Mouse (Mus musculus): ENCODE measurements around the gene Fign. TPM values are rescaled to one million over a fixed set of nuclear protein-coding genes. Genes with fewer than 3 reads are reported as not detected.

The Fign gene
- polyA plus RNA-seq, 1 experiment from 2014 or later = 6.1 TPM

GRCm38 (mm10) chr2:64035393-64035792, 62.4 kb downstream of the Fign start:
- H3K27ac ChIP-seq (replicated peaks) = no peak overlapping the region
- H3K36me3 ChIP-seq = no peaks in the 10 kb centered on the region
- H3K9me3 ChIP-seq = no peaks in the 10 kb centered on the region
- H3K27me3 ChIP-seq = no peaks in the 10 kb centered on the region
- H3K9ac ChIP-seq (replicated peaks) = no peak overlapping the region
- no peak overlapping the region for H3K4me2 ChIP-seq (replicated peaks)
- H3K4me1 ChIP-seq = 0 out of 2 replicates have a peak, but pooled peaks cover 3% of the 10 kb centered on the region
- 55% methylated on average over 3 of the region's 3 CpGs for WGBS
- H3K4me3 ChIP-seq = no peak overlapping the region
- ATAC-seq (replicated peaks) = no peak

GRCm38 (mm10) chr2:64033871-64034270, 64.0 kb downstream of the Fign start:
- ATAC-seq (replicated peaks) = no peak
- Histone ChIP-seq H3K4me1 (0 out of 2 replicates have a peak, but pooled peaks cover 3% of the 10 kb centered on the region), H3K9ac (replicated peaks) (no peak overlapping the region), H3K27ac (replicated peaks) (no peak overlapping the region), H3K4me3 (no peak overlapping the region), H3K36me3 (no peaks in the 10 kb centered on the region), H3K9me3 (no peaks in the 10 kb centered on the region), H3K27me3 (no peaks in the 10 kb centered on the region), H3K4me2 (replicated peaks) (no peak overlapping the region)
- WGBS = 57% methylated on average over 3 of the region's 3 CpGs

- no peak for ATAC-seq (replicated peaks)
- Histone ChIP-seq H3K36me3 (no peaks in the 10 kb centered on the region), H3K4me2 (replicated peaks) (no peak overlapping the region), H3K4me1 (no peaks in the 10 kb centered on the region), H3K27ac (replicated peaks) (no peak overlapping the region), H3K27me3 (no peaks in the 10 kb centered on the region), H3K4me3 (no peak overlapping the region), H3K9me3 (no peaks in the 10 kb centered on the region), H3K9ac (replicated peaks) (no peak overlapping the region)
- 76% methylated on average over 4 of the region's 4 CpGs for WGBS
Observed at GRCm38 (mm10) chr2:64025961-64026360, 71.9 kb downstream of the Fign start.

- peak; percentile 64 for ATAC-seq (replicated peaks)
- Histone ChIP-seq H3K4me1 (no peaks in the 10 kb centered on the region), H3K36me3 (no peaks in the 10 kb centered on the region), H3K9ac (replicated peaks) (no peak overlapping the region), H3K4me2 (replicated peaks) (no peak overlapping the region), H3K27me3 (no peaks in the 10 kb centered on the region), H3K27ac (replicated peaks) (no peak overlapping the region), H3K9me3 (no peaks in the 10 kb centered on the region), H3K4me3 (no peak overlapping the region)
- WGBS = 43% methylated on average over 7 of the region's 7 CpGs
Observed at GRCm38 (mm10) chr2:63994304-63995023, 103.4 kb downstream of the Fign start.

- no peak for ATAC-seq (replicated peaks)
- WGBS = 92% methylated on average over 2 of the region's 2 CpGs
Observed at GRCm38 (mm10) chr2:63985426-63985825, 112.4 kb downstream of the Fign start.

GRCm38 (mm10) chr2:63982351-63982751, 115.5 kb downstream of the Fign start:
- Histone ChIP-seq H3K4me2 (replicated peaks) (no peak overlapping the region), H3K27ac (replicated peaks) (no peak overlapping the region), H3K9me3 (no peaks in the 10 kb centered on the region), H3K9ac (replicated peaks) (no peak overlapping the region), H3K27me3 (peaks cover 35% of the 10 kb centered on the region), H3K36me3 (no peaks in the 10 kb centered on the region), H3K4me3 (no peak overlapping the region), H3K4me1 (peaks cover 20% of the 10 kb centered on the region)
- 8% methylated on average over 4 of the region's 4 CpGs for WGBS
- ATAC-seq (replicated peaks) = peak; percentile 83

More at GRCm38 (mm10) chr2:63985426-63985825, 112.4 kb downstream of the Fign start:
- Histone ChIP-seq H3K36me3 (no peaks in the 10 kb centered on the region), H3K27ac (replicated peaks) (no peak overlapping the region), H3K4me2 (replicated peaks) (no peak overlapping the region), H3K4me3 (no peak overlapping the region), H3K9me3 (no peaks in the 10 kb centered on the region), H3K9ac (replicated peaks) (no peak overlapping the region), H3K4me1 (peaks cover 20% of the 10 kb centered on the region), H3K27me3 (peaks cover 16% of the 10 kb centered on the region)

- 44% methylated on average over 7 of the region's 7 CpGs for WGBS
- Histone ChIP-seq H3K27me3 (peaks cover 39% of the 10 kb centered on the region), H3K27ac (replicated peaks) (no peak overlapping the region), H3K36me3 (no peaks in the 10 kb centered on the region), H3K4me3 (no peak overlapping the region), H3K9ac (replicated peaks) (no peak overlapping the region), H3K4me2 (replicated peaks) (no peak overlapping the region), H3K4me1 (peaks cover 20% of the 10 kb centered on the region), H3K9me3 (no peaks in the 10 kb centered on the region)
- no peak for ATAC-seq (replicated peaks)
Observed at GRCm38 (mm10) chr2:63981449-63981848, 116.4 kb downstream of the Fign start.

- no peaks in the 10 kb centered on the region for H3K9me3 ChIP-seq
- H3K4me1 ChIP-seq = peaks cover 27% of the 10 kb centered on the region
- H3K4me2 ChIP-seq (replicated peaks) = no peak overlapping the region
- 0 out of 2 replicates have a peak, but pooled peaks cover 7% of the 10 kb centered on the region for H3K27me3 ChIP-seq
- no peak overlapping the region for H3K4me3 ChIP-seq
- H3K9ac ChIP-seq (replicated peaks) = no peak overlapping the region
- no peaks in the 10 kb centered on the region for H3K36me3 ChIP-seq
- 0 out of 2 replicates have a peak, but pooled peaks have one; percentile 33 for ATAC-seq (replicated peaks)
- no peak overlapping the region for H3K27ac ChIP-seq (replicated peaks)
- 49% methylated on average over 4 of the region's 4 CpGs for WGBS
Observed at GRCm38 (mm10) chr2:63969633-63970032, 128.2 kb downstream of the Fign start.

GRCm38 (mm10) chr2:63931041-63931440, 166.8 kb downstream of the Fign start:
- H3K4me3 ChIP-seq = no peak overlapping the region
- 92% methylated on average over 2 of the region's 2 CpGs for WGBS
- H3K27ac ChIP-seq (replicated peaks) = no peak overlapping the region
- H3K4me2 ChIP-seq (replicated peaks) = no peak overlapping the region
- H3K9ac ChIP-seq (replicated peaks) = no peak overlapping the region
- H3K9me3 ChIP-seq = no peaks in the 10 kb centered on the region
- no peak for ATAC-seq (replicated peaks)
- H3K4me1 ChIP-seq = no peaks in the 10 kb centered on the region
- no peaks in the 10 kb centered on the region for H3K36me3 ChIP-seq
- no peaks in the 10 kb centered on the region for H3K27me3 ChIP-seq

GRCm38 (mm10) chr2:63926481-63927097, 171.2 kb downstream of the Fign start:
- Histone ChIP-seq H3K4me3 (no peak overlapping the region), H3K4me1 (no peaks in the 10 kb centered on the region), H3K27ac (replicated peaks) (no peak overlapping the region), H3K9ac (replicated peaks) (no peak overlapping the region), H3K4me2 (replicated peaks) (no peak overlapping the region), H3K27me3 (no peaks in the 10 kb centered on the region), H3K36me3 (no peaks in the 10 kb centered on the region), H3K9me3 (no peaks in the 10 kb centered on the region)
- no peak for ATAC-seq (replicated peaks)
- 8% methylated on average over 4 of the region's 4 CpGs for WGBS

- ATAC-seq (replicated peaks) = no peak
- WGBS = 81% methylated on average over 4 of the region's 4 CpGs
- Histone ChIP-seq H3K27me3 (no peaks in the 10 kb centered on the region), H3K27ac (replicated peaks) (no peak overlapping the region), H3K4me1 (no peaks in the 10 kb centered on the region), H3K36me3 (no peaks in the 10 kb centered on the region), H3K9ac (replicated peaks) (no peak overlapping the region), H3K4me2 (replicated peaks) (no peak overlapping the region), H3K4me3 (no peak overlapping the region), H3K9me3 (no peaks in the 10 kb centered on the region)
Observed at GRCm38 (mm10) chr2:63925721-63926235, 172.1 kb downstream of the Fign start.
